Mouse (Mus musculus) CD8-positive naive resting alpha-beta T cell, adult 2 months (primary cell): ENCODE data around the gene Aifm3.

Source experiments
- DNase-seq, 2 experiments: peaks; one replicate each; pipeline ENCODE4 v3.0.0; 2022; ENCODE audit warnings: low read depth in 2 of 2, low spot score in 2 of 2

The Aifm3 gene

DNA sequence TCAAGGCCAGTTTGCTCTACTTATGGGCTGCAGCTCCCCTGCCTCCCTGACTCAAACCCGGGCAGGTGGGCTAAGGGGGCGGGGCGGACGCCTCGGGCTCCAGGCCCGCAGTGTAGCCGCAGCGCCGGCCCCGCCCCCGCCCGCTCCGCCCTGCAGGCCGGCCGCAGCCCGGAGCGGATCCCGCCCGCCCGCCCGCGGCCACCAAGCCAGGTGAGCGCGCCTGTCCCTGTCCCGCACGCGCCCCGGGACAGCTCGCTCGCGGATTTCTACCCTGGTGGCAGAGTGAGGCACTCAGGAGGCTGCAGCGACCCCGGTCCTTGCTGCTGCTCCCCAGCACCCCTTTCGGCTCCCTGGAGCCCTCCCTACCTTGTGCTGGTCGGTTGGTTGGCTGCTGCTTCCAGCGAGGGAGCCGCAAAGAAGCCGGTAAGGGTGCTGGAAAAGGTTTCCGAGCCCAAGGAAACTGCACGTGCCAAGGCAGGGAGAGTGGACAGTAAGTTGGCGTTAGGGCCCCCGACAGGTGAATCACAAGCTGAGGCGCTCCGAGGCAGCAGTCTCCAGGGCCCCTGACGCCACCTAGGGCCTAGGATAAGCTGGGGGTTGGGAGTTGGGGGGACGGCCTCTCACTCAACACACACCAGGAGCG lies at the start of gene Aifm3:
Aifm3 (plus strand) TSS at position 143 of the 643 bp plus-strand sequence.
- peak in 1 of 2 experiments; percentile 5 for DNase-seq

DNA sequence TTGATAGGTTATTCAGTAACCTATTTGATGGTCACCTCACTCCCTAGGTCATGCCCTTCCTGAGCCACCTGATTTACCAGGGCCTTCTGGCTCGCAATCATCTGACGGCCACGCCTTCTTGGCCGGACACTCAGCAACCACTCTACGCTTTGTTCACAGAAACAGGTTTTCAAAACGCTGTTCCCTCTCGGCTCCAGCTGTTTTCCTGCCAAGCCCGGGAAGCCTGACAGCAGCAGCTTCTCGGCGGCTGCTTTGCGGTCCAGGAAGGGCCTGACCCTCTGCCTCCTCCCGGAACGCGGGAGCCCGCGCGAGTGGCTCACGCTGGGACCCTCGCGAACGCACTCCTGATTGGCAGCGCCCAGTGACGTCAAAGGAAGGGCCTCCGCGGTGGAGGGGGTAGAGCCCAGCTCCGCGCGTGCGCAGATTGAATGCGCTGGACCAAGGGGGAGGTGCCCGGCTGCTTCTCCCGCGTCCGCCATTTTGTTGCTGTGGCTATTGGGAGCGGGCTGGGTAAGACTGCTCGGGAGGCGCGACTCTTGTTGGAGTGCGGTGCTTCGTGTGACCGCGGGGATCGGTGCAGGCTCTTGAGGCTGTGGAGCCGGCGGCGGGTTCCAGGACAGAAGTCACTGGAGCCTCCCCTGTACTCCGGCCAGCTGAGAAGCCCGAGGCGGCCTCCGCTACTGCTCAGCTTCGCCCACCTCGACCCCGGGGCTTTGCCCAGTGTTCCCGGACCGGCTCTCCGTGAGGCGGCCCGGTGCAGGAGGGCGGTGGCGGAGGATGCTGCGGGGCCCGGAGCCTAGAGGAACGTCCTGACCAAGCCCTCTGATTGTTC lies 37.7 kb upstream of the Aifm3 start, which contains the start of gene Crkl:
Crkl (plus strand) TSS at position 447 of the 832 bp plus-strand sequence.
- peak; percentile 96 to 98 for DNase-seq

DNA sequence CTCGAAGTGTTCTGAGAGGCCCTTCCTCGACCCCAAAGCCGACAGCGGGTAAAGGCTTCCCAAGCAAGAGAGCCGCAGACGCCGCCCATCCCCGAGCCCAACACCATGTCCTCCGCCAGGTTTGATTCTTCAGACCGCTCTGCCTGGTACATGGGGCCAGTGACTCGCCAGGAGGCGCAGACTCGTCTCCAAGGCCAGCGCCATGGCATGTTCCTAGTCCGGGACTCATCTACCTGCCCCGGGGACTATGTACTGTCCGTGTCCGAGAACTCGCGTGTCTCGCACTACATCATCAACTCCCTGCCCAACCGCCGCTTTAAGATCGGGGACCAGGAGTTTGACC lies 37.1 kb upstream of the Aifm3 start:
- DNase-seq: peak; percentile 39 to 58

DNA sequence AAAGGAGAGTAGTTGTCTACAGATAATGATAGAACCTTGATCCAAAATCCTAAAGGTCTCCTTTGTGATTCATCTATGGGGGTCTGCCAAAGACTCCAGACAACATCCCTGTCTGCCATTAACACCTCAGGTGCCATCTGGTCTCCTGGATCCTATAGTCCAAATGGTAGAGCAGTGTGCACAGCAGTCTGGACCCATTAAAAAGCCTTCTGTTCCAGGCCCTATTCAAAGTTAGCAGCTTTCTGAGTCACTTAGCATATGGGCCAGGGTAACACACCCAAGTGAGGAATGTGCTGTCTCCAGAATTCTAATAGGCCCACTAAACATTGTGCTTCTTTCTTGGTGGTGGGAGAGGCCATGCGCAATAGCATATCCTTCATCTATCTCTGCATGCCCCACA lies 32.5 kb upstream of the Aifm3 start:
- DNase-seq: no peak

DNA sequence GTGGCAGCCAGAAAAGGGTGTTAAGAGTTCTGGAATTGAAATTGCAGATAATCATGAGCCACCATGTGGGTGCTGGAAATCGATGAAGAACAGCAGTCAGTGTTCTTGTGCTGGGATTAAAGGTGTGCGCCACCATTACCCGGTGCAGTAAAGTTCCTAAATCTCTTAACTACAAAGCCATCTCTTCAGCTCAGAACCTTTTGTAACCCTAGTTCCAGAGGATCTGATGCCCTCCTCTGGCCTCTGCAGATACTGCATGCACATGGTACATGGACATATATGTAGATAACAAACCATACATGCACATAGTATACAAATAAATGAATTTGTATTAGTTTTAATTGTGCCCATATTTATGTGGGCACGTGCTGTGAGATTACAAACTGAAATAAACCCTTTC lies 29.2 kb upstream of the Aifm3 start:
- DNase-seq: peak; percentile 33 to 61

DNA sequence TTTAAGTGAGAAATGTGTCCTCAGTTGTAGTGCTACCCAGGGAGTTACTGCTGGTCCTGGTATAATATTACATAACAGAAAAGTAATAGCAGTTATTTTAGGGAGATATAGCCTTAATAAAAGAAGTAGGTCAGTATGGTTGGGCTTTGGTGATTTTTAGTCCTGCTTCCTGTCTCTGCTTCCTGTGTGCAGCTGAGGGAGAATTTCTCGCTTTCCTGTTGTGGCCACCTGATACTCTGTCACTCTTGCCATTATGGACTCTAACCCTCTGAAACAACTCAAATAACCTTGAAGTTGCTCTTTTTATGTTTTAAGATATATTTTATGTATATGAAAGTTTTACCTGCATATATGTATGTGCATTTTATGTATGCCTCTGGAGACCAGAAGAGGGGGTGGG lies 27.8 kb upstream of the Aifm3 start:
- DNase-seq: no peak

DNA sequence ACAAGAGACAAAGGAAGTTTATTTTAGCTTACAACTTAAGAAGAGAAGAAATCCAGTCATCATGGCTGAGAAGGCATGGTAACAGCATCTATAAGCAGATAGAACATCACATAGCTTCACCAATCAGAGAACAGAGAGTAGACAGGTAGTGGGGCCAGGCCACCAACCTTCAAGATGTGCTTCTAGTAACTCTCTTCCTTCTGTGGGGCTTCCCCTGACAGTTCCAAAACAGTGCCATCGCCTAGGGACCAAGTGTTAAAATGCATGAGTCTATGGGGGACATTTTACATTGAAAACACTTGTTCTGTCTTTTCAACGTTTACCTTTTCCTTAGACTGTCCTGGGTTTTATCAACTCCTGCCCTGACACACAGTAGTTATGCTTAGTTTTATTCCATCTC lies 26.2 kb upstream of the Aifm3 start:
- no peak for DNase-seq

DNA sequence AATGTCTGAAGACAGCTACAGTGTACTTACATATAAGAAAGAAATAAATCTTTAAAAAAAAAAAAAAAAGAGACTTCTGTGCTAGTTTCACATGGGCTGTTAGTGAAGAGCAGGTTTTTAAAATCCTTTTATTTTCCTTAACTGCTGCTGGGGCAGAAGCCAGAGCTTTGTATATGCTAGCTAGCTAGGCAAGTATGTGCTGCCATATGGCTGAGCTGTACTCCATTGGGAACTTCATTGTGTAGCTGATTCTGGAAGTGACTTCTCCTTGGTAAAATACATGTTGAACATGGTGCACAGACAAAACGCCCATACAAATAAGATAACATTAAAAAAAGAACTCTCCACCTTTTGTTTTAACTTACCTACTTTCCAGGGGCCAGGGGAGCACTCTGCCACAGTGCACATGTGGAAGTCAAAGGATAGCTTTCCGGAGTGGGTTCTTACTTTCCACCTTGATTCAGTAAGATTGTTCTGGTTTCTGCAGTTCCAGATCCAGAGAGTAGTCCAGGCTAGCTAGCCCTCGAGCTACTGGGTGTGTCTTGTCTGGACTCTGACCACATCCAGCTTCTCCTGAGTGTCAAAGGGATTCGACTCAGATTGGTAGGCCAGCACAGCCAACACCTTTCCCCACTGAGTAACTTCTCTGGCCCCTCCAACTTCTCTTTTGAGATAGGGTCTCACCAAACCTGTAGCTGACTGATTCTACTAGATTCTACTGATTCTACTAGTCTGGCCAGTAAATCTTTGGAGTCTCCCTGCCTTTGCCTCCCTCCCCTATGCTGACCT lies 22.3 kb upstream of the Aifm3 start:
- no peak for DNase-seq

DNA sequence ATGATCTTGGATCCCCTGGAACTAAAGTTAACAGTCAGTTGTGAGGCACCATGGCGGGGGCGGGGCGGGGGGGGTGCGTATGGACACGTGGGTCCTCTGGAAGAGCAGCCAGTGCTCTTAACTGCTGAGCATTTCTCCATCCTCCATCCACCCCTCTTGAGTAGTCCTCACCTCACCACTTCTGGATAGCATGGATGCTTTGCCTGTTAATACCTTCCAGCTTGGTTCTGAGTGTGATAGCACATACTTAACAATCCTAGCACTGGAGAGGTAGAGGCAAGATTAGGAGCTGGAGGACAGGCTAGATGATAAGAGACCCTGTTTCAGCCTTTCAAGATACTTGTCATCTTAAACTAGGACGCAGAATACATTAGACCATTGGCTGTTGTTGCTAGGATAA lies 16.9 kb upstream of the Aifm3 start:
- no peak for DNase-seq

DNA sequence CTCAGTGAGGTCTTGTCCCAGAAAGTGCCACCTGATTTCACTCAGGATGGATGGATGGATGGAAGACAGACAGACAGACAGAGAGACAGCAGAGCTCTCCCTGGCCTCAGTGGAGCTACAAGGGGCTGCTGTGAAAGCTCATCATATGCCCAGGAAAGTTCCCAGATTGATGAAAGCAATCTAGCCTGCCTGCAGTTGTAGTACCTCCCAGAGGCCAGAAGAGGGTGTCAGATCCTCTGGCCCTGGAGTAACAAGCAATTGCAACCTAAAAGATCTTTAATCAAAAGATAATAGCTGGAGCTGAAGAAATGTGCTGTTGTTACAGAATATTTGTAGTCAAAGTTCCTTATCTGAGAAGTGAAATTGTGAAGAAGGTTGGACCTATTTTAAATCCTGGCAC lies 15.3 kb upstream of the Aifm3 start:
- DNase-seq: peak in 1 of 2 experiments; percentile 44

DNA sequence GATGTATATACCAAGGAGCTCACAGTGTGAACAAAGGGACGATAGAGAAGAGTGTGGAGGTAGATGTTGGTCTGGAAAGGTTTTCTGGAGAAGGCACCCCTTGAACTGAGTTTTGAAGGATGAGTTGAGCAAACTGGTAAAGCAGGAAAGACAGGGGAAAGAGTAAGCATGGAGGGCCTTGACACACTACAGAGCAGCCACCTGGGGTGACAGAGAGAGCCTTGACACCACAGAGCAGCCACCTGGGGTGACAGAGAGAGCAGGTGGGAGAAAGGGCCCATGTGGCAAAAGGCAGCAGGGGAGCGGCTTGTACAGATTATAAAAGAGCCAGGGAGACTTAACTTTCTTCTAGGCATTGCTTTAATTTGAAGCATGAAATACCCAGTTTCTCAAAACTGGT lies 14.7 kb upstream of the Aifm3 start:
- no peak for DNase-seq

DNA sequence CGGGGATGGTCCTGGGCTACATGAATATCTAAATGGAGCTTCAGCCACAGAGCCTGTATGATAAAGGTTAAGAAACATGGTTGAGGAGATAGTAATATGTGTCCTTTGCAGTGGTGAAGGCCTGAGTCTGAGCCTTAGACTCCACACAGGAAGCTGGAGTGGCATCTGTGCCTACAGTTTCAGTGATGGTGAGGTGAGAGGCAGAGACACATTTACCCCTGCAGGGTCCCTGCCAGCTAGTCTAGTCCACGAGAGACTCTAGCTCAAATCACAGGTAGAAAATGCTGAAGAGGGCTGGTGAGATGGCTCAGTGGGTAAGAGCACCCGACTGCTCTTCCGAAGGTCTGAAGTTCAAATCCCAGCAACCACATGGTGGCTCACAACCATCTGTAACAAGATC lies 14.1 kb upstream of the Aifm3 start:
- no peak for DNase-seq

DNA sequence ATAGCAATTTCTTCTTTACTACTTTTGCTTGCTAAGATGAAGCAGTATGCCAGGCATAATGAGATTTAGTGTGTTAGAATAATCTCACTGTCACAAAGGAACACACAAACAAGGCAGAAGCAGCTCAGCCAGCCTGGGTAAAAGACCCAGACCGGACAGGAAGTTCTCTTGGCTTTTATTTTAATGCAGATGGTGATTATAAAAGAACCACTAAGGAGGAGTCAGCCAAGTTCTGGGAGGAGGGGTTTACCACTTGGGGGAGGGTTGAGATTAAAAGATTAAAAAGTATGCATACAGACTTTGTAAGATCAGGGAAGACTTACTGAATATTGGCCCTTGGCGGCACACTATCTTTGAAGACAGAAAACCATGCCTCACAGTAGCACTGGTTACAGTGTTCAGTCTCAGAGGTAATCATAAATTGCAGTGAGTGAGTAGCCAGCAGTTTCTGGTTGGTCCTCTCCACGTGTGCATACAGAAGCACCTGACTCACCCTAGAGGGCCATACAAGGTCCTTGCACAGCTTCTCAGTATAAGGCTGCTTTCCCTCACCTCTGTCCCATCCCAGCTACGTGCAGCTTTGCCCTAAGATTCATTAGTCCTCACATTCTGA lies 11.0 kb upstream of the Aifm3 start:
- no peak for DNase-seq

DNA sequence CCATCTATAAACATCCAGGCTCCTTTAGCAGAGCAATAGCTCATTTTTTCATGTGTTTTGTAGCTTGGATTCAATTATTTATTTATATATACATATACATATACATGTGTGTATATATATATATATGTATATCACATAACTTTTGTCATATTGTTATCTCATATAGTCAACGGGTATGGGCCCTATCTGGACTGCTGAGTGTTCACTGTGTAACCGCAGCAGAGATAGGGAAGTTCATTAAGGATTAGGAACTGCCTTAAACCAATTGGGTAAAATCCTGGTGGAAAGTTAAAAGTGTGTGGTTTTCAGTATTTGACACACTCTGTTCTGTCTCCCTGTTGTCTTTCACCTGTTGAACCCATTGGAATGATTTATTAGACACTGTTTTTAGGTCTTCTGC lies 7.9 kb upstream of the Aifm3 start:
- no peak for DNase-seq

DNA sequence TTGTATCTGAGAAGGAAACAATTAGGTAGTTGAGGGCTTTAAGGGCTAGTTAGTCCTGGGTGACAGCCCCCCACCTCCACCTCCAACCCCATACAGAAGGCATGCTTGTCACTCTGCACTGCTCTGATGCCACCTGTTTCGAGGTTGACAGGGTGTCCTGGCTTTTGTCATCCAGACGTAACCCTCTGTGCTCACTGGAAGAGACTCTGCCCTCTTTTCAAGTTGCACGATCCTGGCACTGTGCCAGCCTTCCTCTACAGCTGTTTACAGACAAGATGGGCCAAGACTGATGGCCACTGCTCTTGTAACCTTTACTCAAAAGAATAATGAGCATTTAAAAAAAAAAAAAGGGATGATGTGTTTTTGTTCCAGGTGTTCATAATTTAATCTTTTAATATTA lies 2.9 kb upstream of the Aifm3 start:
- peak in 1 of 2 experiments; percentile 7 for DNase-seq

DNA sequence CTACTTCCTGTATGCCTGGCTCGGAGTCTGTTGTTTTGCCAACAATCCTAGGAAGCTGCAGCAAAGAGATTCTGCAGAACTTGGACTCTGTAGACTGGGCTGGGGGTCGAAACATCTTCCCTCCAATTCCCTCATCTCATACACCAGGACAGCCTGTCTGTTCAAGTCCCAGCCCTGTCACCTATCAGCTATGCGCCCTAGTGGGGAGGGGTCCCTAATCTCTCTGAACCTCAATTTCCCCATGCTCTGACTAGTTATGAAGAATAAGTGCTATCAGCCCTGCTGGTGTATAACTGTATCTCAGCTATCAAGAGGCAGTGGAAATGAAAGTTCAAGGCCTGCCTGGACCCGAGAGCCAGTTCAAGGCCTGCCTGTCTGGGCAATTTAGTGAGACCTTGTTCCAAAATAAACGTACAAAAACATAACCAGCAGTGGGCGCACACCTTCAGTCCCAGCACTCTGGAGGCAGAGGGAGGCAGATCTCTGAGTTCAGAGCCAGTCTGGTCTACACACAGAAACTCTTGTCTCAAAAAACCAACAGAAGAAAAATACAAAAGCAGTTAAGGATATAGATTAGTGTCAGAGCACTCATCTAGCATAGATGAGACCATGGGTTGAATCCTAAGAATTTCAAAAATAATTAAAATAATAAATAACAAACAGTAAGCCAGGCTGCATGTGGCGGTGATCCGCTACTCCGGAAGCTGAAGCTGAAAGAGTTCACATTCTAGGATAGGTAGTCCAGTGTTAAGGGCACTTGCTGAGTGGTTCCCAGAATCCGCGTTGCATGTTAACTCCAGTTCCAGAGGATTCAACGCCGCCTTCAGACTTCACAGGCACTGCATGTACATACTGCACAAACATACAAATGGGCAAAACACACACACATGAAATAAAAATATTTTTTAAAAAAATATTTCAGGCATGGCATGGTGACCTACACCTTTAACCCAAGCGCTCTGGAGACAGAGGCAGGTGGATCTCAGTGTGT lies 638 bp upstream of the Aifm3 start:
- peak in 1 of 2 experiments; percentile 27 for DNase-seq

DNA sequence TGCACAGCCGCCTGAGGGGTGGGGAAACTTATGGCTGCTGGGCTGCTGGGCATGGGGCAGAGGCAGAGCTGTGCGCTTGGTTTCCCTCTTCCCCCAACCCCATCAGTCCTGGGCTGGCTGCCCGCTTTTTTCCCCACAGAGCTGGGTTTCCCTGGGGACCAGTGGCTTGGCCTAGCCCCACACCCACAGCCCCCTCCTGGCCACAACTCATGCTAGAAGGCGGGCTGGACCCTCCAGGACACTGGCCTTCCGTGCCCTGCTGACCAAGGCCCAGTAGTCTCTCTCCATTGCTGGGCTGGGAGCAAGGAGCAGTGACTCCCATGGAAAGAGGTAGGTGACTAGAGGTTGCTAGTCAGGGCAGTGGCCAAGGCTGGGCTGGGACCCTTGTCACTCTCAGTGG lies 1.7 kb downstream of the Aifm3 start:
- no peak for DNase-seq

DNA sequence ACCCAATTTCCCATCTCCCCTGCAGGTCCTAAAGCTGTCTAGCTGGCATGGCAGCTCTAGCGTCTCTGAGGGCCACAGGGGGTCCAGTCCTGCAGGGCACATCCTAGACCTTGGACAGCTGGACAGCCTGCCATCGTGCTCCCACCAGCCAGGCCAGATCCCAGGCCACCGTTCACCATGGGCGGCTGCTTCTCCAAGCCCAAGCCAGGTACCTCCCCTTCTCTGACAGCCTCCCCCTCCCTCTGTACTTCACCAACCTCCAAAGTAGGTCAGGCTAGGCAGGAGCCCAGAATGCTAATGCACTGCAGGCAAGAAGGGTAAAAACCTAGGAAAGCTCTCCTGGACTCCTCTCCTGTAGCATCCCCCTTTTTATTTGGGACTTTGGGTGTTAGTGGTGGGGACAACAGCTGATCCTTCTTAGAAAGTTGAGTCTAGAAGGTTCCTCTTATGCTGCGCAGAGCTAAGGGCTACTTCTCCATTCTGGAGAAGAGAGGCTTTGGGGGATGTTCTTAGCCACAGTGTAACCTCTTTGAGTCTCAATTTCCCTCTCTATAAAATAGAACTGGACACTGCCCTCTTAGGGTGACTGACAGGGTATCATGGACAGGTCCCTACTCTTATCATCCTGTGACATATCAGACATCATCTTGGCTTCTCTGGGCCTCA lies 2.6 kb downstream of the Aifm3 start:
- no peak for DNase-seq

DNA sequence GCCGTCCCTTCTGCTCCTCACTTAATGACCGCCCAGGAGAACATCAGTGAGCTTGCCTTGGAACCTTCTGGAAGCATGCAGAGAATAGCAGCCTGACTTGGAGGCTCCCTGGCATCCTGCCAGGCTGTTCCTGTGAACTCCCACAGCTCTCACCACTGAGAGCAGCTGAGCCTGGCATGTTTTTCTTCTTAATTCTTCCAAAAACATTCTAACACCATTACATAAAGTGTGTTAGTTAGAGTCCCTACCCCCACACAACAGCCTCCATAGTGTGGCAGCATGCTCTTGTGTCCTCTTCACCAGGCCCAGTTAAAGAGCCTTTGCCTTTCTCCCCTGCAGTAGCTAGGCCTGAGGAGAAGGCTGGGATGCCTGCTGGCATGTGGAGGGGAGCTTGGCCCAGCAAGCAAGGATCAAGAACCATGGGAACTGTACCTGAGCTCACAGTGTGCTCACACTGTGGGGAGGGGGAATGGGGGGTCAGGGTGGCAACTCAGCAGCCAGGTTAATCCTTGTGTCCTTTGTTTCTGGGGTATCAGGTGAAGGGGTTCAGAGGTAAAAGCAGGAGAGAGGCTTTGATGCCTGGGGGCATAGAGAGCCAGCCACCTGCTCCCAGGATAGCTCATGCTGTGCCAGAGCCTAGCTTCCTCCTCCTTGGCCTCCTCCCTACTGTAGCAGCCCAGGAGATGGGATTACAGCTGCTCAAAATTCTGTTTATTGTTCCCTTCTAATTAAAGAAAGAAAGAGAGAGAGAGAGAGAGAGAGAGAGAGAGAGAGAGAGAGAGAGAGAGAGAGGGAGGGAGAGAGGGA lies 7.3 kb downstream of the Aifm3 start:
- no peak for DNase-seq
